Mouse (Mus musculus) spleen, adult 12 weeks (tissue): ENCODE data around the gene Ninl.

ENCODE experiments used
- DNase-seq: peaks from one replicate; pipeline ENCODE4 v3.0.0; 2022; ENCODE audit warnings: low spot score

Gene Ninl

DNA sequence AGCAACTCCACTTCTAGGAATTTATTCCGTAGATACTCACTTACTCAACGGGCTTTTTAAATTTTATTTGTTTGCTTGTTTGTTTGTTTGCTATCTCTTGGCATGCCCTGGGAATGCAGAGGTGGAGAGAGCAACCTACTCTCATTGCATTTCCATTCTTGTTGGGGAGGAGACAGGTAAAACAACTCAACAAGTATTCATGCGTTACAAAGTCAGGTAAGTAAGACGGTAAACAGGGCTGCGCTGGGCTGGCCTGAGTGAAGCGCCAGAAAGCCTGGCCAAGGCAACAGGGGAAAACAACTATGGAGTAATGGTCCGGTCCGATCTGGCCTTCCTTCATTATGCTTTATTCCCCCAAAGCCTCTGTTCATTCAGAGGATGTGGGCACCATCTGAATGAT is 136.8 kb downstream of the Ninl start:
- DNase-seq, result no peak

DNA sequence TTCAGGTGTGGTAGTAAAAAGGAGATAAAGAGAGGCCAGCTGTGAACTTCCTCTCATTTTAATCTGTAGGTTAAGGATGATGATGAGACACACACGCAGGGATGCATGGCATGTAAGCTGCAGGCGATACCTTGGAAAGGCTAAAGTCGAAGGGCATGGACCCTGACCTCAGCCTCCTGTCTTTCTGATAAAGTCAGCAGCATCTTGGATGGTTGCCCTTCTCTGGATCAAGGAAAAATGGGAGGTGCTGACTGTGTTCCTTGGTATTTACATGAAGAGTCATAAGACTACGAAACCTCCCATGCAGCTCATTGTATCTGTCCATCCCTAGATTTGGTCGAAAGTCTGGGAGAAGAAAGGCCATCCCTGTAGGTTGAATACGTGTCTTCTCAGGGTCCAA is 138.8 kb downstream of the Ninl start:
- no peak for DNase-seq

- no peak for DNase-seq
Observed at GRCm38 (mm10) chr2:150895691-150896252, 143.4 kb downstream of the Ninl start.

DNA sequence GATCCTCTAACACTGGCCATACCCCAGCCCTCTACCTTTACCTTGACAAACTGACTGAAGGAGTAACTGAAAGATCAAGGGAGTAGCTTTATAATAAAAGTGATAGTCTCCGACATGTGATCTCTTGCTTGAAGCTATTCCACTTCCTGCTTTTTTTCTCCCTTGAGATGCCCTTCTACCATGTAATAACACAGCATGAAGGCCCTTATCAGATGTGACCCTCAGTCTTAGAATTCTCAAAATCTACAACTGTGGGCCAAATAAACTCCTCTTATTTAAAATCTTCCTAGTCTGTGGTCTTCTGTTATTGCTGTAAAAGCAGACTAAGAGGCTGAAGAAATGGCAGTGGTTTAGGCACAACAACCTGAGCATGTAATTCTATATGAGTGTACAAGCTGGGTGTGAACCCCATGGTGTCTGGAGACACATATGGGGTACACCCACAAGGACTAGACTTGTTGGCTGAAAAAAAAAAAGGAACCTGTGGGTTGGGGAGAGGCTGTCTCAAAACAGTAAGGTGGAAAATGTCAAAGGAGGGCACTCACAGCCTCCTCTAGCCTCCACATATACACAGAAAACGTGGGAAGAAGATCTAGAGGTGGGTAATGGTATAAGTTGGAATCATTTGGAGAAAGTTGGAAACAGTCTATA is 144.4 kb downstream of the Ninl start:
- DNase-seq, result no peak

- DNase-seq, result no peak
Observed at GRCm38 (mm10) chr2:150887370-150887769, 151.8 kb downstream of the Ninl start.

- DNase-seq, result no peak
Observed at GRCm38 (mm10) chr2:150886315-150886714, 152.9 kb downstream of the Ninl start.

- DNase-seq, result no peak
Observed at GRCm38 (mm10) chr2:150885814-150886213, 153.4 kb downstream of the Ninl start.

DNA sequence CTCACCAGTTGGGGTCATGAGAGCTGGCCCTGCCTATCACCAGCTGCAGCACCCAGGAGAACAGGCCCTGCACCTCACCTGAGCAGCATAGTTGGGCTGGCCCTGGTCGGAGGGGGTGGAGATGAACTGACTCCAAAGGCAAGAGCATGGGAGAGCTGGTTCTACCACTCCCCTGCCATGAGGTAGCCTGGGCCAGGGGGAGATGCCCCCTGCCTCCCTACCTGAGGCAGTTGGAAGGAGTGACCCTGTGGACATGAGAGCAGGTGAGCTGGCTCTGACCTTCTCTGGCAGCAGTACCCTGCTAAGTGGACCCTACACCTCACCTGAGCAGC is 154.4 kb downstream of the Ninl start:
- no peak for DNase-seq
